Mouse (Mus musculus) heart, embryonic 16.5 days (tissue): ENCODE results near the gene Hist1h3c. TPM values are rescaled to one million over a fixed set of nuclear protein-coding genes. Genes with fewer than 3 reads are reported as not detected.
"Not testable (repeated sequence)": the region's sequence is repeated elsewhere in the genome, so short reads cannot be mapped to it uniquely, and the experiment has no call there.

Experiments
- ATAC-seq: fragments of 200-750 bp; cut with Nextera tagmentation; replicated peaks from 2 replicates; pipeline ENCODE4 v1.8.0; 2017; ENCODE audit warnings: moderate number of reproducible peaks; ENCODE audit not compliant: insufficient read depth, low FRiP score; ENCODE audit errors: extremely low read depth
- H3K27ac ChIP-seq: fragments of 300-500 bp; sonication (generic); 2 replicates; pipeline ENCODE4 v1.5.1; 2014; ENCODE audit warnings: mild to moderate bottlenecking, low read length, control low read depth, moderate library complexity
- H3K27me3 ChIP-seq: fragments of 300-500 bp; sonication (generic); 2 replicates; pipeline ENCODE4 v1.6.1; 2014; ENCODE audit warnings: low read length, mixed read lengths; ENCODE audit not compliant: control insufficient read depth, insufficient read depth
- H3K36me3 ChIP-seq: fragments of 300-500 bp; sonication (generic); 2 replicates; pipeline ENCODE4 v1.6.1; 2014; ENCODE audit not compliant: control insufficient read depth, insufficient read depth
- H3K4me1 ChIP-seq: fragments of 300-500 bp; sonication (generic); 2 replicates; pipeline ENCODE4 v1.6.1; 2014; ENCODE audit warnings: low read length, mixed read lengths; ENCODE audit not compliant: control insufficient read depth, insufficient read depth
- H3K4me2 ChIP-seq: fragments of 300-500 bp; sonication (generic); 2 replicates; pipeline ENCODE4 v1.6.1; 2014; ENCODE audit warnings: low read depth, mild to moderate bottlenecking, control low read depth, low read length
- H3K4me3 ChIP-seq: fragments of 300-500 bp; sonication (generic); 2 replicates; pipeline ENCODE4 v1.5.1; 2014; ENCODE audit warnings: mild to moderate bottlenecking, control low read depth, low read length
- H3K9ac ChIP-seq: fragments of 300-500 bp; sonication (generic); 2 replicates; pipeline ENCODE4 v1.6.1; 2014; ENCODE audit warnings: low read length, control low read depth
- H3K9me3 ChIP-seq: fragments of 300-500 bp; sonication (generic); replicated peaks from 2 replicates; pipeline ENCODE4 v1.6.1; 2016; ENCODE audit warnings: low read length; ENCODE audit not compliant: control insufficient read depth
- whole genome bisulfite sequencing: fragments of 180-500 bp; shearing (Covaris S2); extraction: QIAGEN DNeasy Blood & Tissue Kit; methylation state at CpG from one replicate; pipeline ENCODE4 v1.1.7; 2014; 5-methylcytosine and 5-hydroxymethylcytosine counted together
- polyA plus RNA-seq: library from polyadenylated mRNA; unstranded; fragments of >200 nt; fragmentation: Nextera tagmentation; extraction: Ambion mirVana; gene quantifications from 2 replicates; pipeline ENCODE4 v1.2.1, GENCODE M21; 2015

Gene Hist1h3c
- polyA plus RNA-seq, 1 experiment from 2014 or later, result 3.8 TPM

DNA sequence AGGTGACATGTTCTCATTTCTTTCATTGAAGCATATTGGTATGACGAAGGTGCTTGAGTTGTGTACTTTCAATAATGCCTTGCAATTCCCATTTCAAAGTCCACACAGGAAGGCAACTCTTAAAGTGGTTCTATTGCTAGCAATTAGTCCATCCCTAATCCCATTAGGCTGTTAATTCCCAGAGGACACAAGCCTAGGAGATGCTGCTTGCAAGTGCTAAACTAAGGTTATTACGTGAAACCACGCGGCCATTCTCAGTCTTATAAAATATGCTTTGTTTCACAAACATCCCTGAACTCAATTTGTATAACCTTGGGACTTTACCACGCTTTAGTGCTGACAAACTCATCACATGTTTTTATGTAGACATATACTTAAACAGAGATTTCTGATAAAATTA is 8.3 kb downstream of the Hist1h3c start:
- H3K4me2 ChIP-seq, result no peak overlapping the region
- H3K4me1 ChIP-seq, result peaks cover 15% of the 10 kb centered on the region
- no peak for ATAC-seq
- WGBS, result 90% methylated on average over 5 of the region's 5 CpGs
- H3K36me3 ChIP-seq, result no peaks in the 10 kb centered on the region
- no peak overlapping the region for H3K27ac ChIP-seq
- no peak overlapping the region for H3K9ac ChIP-seq
- H3K27me3 ChIP-seq, result no peaks in the 10 kb centered on the region
- no peak overlapping the region for H3K4me3 ChIP-seq
- H3K9me3 ChIP-seq, result no peaks in the 10 kb centered on the region

DNA sequence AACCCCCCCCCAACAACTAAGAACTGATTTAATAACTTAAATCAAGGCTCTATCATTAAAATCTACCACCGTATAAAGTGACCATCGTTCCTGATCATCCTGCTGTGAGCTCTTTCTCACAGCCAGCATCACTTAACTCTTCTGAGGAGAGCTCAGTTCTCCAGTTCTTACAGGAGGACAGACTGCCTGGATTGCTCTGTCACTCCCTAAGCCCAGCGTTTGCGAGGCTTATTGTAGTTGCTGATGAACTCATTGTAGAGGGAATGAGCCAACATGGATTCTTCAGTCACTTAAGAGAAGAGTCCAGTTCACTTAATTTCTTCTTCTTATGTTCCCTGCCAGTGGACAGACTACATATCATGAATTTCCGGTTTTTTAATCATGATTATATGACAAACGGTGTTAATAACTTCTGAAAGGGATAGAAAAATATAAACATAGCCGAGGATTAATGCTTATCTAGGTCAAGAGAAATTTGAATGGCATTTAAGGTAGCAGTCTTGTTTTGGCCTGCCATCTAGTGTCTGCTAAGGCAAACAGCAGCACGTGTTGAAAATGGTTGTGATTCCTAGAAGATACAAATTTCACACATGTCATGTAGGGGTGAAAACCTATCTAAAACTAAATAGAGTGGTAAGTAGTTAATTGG is 13.1 kb downstream of the Hist1h3c start:
- no peak overlapping the region for H3K4me2 ChIP-seq
- no peak overlapping the region for H3K27ac ChIP-seq
- no peak overlapping the region for H3K4me3 ChIP-seq
- H3K36me3 ChIP-seq, result no peaks in the 10 kb centered on the region
- H3K4me1 ChIP-seq, result no peaks in the 10 kb centered on the region
- no peak overlapping the region for H3K9ac ChIP-seq
- ATAC-seq, result no peak
- H3K9me3 ChIP-seq, result no peaks in the 10 kb centered on the region
- WGBS, result 22% methylated on average over 8 of the region's 8 CpGs
- no peaks in the 10 kb centered on the region for H3K27me3 ChIP-seq

DNA sequence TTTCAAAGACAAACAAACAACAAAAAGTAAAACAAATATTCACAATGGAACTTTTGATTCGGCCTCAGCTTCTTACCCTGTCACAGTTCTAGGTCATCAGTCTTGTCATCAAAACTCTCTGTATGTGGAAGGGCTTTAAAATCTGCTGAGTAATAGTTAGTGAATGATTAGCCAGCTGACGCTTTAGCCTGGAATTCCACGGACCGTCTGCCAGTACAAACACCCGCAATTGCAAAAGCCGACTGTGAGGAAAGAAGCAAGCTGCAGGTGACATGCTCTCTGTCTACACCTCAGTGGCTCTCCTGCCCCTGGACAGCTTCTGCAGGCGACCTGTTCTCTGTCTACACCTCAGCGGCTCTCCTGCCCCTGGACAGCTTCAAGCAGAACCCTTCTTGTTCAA is 14.9 kb downstream of the Hist1h3c start:
- no peak for ATAC-seq
- H3K9me3 ChIP-seq, result no peaks in the 10 kb centered on the region
- no peak overlapping the region; the same call in 1 of the 2 replicates for H3K4me2 ChIP-seq
- H3K4me3 ChIP-seq, result no peak overlapping the region
- no peak overlapping the region for H3K9ac ChIP-seq
- no peak overlapping the region for H3K27ac ChIP-seq
- H3K36me3 ChIP-seq, result no peaks in the 10 kb centered on the region
- 16% methylated on average over 8 of the region's 8 CpGs for WGBS
- H3K4me1 ChIP-seq, result no peaks in the 10 kb centered on the region
- H3K27me3 ChIP-seq, result no peaks in the 10 kb centered on the region

DNA sequence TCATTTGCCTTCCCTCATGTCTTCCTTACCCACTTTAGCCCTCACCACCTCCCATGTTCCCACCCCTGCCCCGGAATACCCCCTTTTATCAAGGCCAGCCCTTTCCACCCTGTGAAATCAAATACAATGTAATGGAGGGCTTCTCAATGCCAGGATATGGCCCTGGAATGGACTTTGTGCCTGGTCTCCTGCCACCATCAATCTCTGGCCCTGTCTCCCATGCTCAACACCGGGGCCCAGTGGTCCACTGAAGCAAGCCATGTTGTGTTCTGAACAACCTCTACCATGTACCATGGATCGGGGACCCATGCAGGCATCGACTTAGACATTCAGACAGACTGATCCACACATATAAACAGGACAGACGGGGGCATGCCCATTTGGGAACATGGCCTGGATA is 15.7 kb downstream of the Hist1h3c start:
- WGBS, result 93% methylated on average over 5 of the region's 5 CpGs
- no peak for ATAC-seq
- Histone ChIP-seq H3K4me3 (no peak overlapping the region), H3K4me2 (no peak overlapping the region), H3K36me3 (no peaks in the 10 kb centered on the region), H3K27ac (no peak overlapping the region), H3K27me3 (no peaks in the 10 kb centered on the region), H3K9ac (no peak overlapping the region), H3K4me1 (no peaks in the 10 kb centered on the region; the same call in 1 of the 2 replicates), H3K9me3 (no peaks in the 10 kb centered on the region)

DNA sequence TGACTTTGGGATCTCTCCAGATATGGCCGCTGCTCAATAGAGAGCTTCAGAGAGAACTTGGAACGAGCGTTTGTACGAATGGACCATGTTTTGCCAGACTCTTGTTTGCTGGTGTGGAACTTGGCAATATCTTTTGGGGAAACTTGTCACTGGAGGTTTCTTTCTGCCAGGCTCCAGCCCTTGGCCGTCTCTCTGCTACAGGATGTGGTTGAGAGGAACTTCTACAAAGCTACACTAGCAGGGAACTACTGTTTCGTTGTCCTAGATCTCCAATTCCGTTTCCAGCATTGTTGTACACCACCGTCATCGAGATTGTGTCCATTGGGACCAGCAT is 16.2 kb downstream of the Hist1h3c start:
- Histone ChIP-seq H3K4me3 (no peak overlapping the region), H3K9me3 (no peaks in the 10 kb centered on the region), H3K27me3 (no peaks in the 10 kb centered on the region), H3K4me2 (no peak overlapping the region), H3K4me1 (peaks cover under 1% of the 10 kb centered on the region), H3K9ac (no peak overlapping the region), H3K27ac (no peak overlapping the region), H3K36me3 (no peaks in the 10 kb centered on the region)
- ATAC-seq, result no peak
- WGBS, result 85% methylated on average over 9 of the region's 9 CpGs

DNA sequence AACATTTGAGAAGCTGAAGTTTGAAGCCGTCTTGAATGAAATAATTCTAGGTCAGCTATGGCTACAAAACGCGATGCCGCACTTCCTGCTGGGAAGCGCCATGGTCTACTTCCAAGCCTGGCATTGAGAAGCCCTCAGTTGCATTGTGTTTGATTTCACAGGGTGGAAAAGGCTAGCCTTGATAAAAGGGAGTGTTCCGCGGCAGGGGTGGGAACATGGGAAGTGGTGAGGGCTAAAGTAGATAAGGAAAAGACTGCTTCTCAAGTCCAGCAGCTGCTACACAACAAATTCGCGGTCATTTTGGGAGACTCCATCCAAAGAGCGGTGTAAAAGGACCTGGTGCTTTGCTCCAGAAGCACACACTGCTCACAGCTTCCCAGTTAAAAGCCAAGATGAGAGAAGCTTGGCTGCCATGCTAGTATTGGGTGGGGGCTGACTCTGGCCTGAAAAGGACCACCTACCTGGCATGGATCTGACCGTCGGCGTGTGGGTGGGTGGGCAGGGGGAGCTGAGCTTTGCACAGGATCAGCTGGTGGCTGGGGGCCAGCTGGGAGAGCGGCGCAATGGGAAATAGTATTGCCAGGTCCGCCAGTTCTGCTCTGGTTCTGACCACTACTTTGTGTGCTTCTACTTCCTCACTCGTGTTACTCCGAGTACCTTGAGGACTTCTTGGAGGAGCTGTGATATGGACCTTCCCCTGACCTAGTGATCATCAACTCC is 16.8 kb downstream of the Hist1h3c start:
- no peak for ATAC-seq
- no peak overlapping the region for H3K9ac ChIP-seq
- no peak overlapping the region for H3K4me3 ChIP-seq
- peaks cover 2% of the 10 kb centered on the region for H3K4me1 ChIP-seq
- no peaks in the 10 kb centered on the region for H3K36me3 ChIP-seq
- WGBS, result 70% methylated on average over 18 of the region's 18 CpGs
- no peak overlapping the region for H3K27ac ChIP-seq
- H3K4me2 ChIP-seq, result no peak overlapping the region
- no peaks in the 10 kb centered on the region for H3K9me3 ChIP-seq
- H3K27me3 ChIP-seq, result no peaks in the 10 kb centered on the region

DNA sequence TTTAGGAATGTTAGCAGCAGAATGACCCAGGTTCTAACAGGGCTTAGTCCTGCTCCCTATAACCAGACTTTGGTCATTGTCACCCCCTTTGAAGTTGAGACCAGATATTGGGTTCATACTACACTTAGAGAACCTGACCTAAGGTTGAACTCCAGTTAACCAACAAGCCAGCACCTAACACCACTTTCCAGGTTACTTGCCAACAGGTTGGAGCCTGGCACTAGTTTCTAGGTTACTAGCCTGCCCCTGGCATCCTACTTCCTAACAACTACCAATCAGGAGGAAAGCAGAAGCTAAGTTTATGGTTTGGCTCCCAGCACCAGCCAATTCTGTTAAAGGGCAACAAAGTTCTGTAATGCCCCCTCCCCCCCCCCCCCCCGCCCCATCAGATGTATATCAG is 20.2 kb downstream of the Hist1h3c start:
- no CpG with 5 or more reads among the region's 1 CpGs for WGBS

DNA sequence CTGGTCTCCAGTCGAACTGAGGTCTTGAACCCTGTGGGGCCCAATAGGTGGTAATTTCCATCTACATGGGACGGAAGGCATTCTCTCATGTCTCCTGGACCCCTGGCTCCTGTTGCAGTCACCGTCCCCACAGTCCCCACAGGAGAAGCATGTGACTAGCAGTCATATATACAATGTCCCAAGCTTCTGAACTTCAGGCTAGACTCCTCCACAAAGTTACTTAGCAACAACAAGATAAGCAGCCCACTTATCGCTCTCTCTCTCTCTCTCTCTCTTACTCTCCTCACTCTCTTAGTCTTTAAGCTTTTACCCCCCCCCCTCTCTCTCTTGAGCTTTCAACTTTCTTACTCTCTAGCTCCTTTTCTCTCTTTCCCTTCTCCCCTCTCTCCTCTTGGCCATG is 21.2 kb downstream of the Hist1h3c start:
- Histone ChIP-seq H3K9me3 (no peaks in the 10 kb centered on the region), H3K27me3 (no peaks in the 10 kb centered on the region), H3K4me2 (no peak overlapping the region), H3K36me3 (no peaks in the 10 kb centered on the region), H3K9ac (no peak overlapping the region), H3K4me3 (no peak overlapping the region), H3K4me1 (peaks cover 2% of the 10 kb centered on the region), H3K27ac (no peak overlapping the region)
- 48% methylated on average over 4 of the region's 4 CpGs for WGBS
- no peak for ATAC-seq

More for the DNA sequence above, 20.2 kb downstream of the Hist1h3c start:
- Histone ChIP-seq H3K36me3 (no peaks in the 10 kb centered on the region), H3K4me3 (no peak overlapping the region), H3K27ac (no peak overlapping the region), H3K27me3 (no peaks in the 10 kb centered on the region), H3K4me1 (peaks cover 2% of the 10 kb centered on the region), H3K4me2 (no peak overlapping the region), H3K9ac (no peak overlapping the region), H3K9me3 (no peaks in the 10 kb centered on the region)
- ATAC-seq, result no peak

DNA sequence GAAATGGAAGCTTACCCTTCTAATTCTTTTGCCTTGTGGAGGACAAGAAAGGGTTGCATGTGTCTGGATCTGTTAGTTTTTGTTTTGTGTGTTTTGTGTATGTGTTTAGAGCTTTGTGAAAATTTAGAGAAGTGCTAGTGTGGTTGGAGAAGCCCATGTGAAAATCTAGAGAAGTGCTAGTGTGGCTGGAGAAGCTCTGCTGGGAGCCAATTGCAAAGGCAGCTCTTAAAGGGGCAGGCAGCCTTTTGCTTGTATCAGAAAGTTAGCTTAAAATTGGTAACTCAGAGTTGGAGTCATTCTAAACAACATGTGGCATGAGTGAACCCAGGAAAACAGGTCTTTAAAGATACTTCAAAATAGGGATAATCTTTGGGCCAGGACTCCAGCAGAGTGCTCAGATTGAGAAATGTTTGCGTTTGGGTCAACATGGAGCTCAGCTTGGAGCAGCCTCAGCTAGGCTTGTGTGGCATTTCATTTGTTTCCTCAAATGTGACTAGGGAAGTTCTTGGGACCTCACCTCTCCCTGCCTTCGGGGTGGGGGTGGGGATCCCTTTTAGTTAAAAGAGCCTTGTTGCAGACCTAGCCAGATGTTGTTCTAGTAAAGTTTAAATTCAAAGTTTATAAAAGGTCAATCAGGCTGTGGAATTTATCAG is 27.7 kb downstream of the Hist1h3c start:
- H3K4me2 ChIP-seq, H3K9me3 ChIP-seq, H3K27ac ChIP-seq, H3K36me3 ChIP-seq, H3K27me3 ChIP-seq, H3K4me1 ChIP-seq, H3K9ac ChIP-seq, H3K4me3 ChIP-seq, ATAC-seq: not testable (repeated sequence)
- WGBS, result 29% methylated on average over 2 of the region's 2 CpGs
